Mouse (Mus musculus): Measurements from ENCODE around the gene Pth2.

GRCm38 (mm10) chr7:45179469-45179868 lies 1.3 kb upstream of the Pth2 start, which contains the start of gene Gfy:
- no peak for TF ChIP-seq CTCF (IDR thresholded peaks at IDR 0.05 in 2 of 3, conservative IDR thresholded peaks at IDR 0.05 in 1 of 3; ENCODE audit: control insufficient read depth in 1 of 3, insufficient read depth in 1 of 3, low read depth in 2 of 3, low read length in 3 of 3, poor library complexity in 1 of 3, severe bottlenecking in 1 of 3)
- no peak for TF ChIP-seq TBP (IDR thresholded peaks at IDR 0.05; ENCODE audit: low read depth, low read length)
- TF ChIP-seq EP300 (IDR thresholded peaks at IDR 0.05; ENCODE audit: low read depth in 1 of 2, low read length in 2 of 2), result no peak

All from MEL (cell line).